Mouse (Mus musculus) forebrain, postnatal 0 days (tissue): Measurements from ENCODE around the gene Zbtb8a. TPM values are rescaled to one million over a fixed set of nuclear protein-coding genes. Genes with fewer than 3 reads are reported as not detected.

Experiments used
- ATAC-seq: fragments of 200-750 bp; cut with Nextera tagmentation; 2 replicates; pipeline ENCODE4 v1.8.0; 2017; ENCODE audit warnings: mild to moderate bottlenecking, moderate library complexity
- DNase-seq: peaks from one replicate; pipeline ENCODE4 v3.0.0-alpha.2; 2015
- H3K27ac ChIP-seq: fragments of 300-500 bp; sonication (generic); 2 replicates; pipeline ENCODE4 v1.5.1; 2014; ENCODE audit warnings: low read depth, mild to moderate bottlenecking, antibody characterized with exemption, low read length, moderate library complexity, mixed read lengths
- H3K27me3 ChIP-seq: fragments of 300-500 bp; sonication (generic); 2 replicates; pipeline ENCODE4 v1.6.1; 2014; ENCODE audit warnings: mild to moderate bottlenecking, low read length, mixed read lengths; ENCODE audit not compliant: insufficient read depth
- H3K36me3 ChIP-seq: fragments of 300-500 bp; sonication (generic); 2 replicates; pipeline ENCODE4 v1.6.1; 2014; ENCODE audit warnings: mild to moderate bottlenecking, moderate library complexity; ENCODE audit not compliant: insufficient read depth
- H3K4me1 ChIP-seq: fragments of 300-500 bp; sonication (generic); 2 replicates; pipeline ENCODE4 v1.6.1; 2014; ENCODE audit warnings: antibody characterized with exemption; ENCODE audit not compliant: insufficient read depth
- H3K4me2 ChIP-seq: fragments of 300-500 bp; sonication (generic); 2 replicates; pipeline ENCODE4 v1.6.1; 2014; ENCODE audit warnings: low read depth, mild to moderate bottlenecking, moderate library complexity
- H3K4me3 ChIP-seq: fragments of 300-500 bp; sonication (generic); 2 replicates; pipeline ENCODE4 v1.5.1; 2014; ENCODE audit warnings: low read depth, low read length, mixed read lengths
- H3K9ac ChIP-seq: fragments of 300-500 bp; sonication (generic); 2 replicates; pipeline ENCODE4 v1.6.1; 2014; ENCODE audit warnings: mild to moderate bottlenecking
- H3K9me3 ChIP-seq: fragments of 300-500 bp; sonication (generic); 2 replicates; pipeline ENCODE4 v1.6.1; 2016; ENCODE audit warnings: low read length
- CTCF ChIP-seq: sonication (generic); IDR thresholded peaks from 2 replicates; pipeline ENCODE4 v1.5.1; 2016; ENCODE audit warnings: antibody characterized with exemption, control low read depth, low read depth
- WGBS: fragments of 180-500 bp; shearing (Covaris S2); extraction: QIAGEN DNeasy Blood & Tissue Kit; methylation state at CpG from one replicate; pipeline ENCODE4 v1.1.7; 2014; 5-methylcytosine and 5-hydroxymethylcytosine counted together
- polyA plus RNA-seq: library from polyadenylated mRNA; unstranded; fragments of >200 nt; fragmentation: Nextera tagmentation; extraction: Ambion mirVana; gene quantifications from 2 replicates; pipeline ENCODE4 v1.2.1, GENCODE M21; 2015
- total RNA-seq: library from RNA; depleted of rRNA; stranded (reverse); fragments of >200 nt; gene quantifications from 2 replicates; pipeline ENCODE4 v1.2.3, GENCODE M21; 2014

Gene Zbtb8a
- total and polyA plus RNA-seq, 2 experiments from 2014 or later, result 14.3 to 28.0 TPM

- Histone ChIP-seq H3K27ac (no peak overlapping the region), H3K9me3 (no peaks in the 10 kb centered on the region), H3K9ac (no peak overlapping the region), H3K4me3 (no peak overlapping the region), H3K4me1 (0 out of 2 replicates have a peak, but pooled peaks cover 6% of the 10 kb centered on the region), H3K36me3 (no peaks in the 10 kb centered on the region), H3K27me3 (no peaks in the 10 kb centered on the region), H3K4me2 (no peak overlapping the region)
- WGBS, result 84% methylated on average over 3 of the region's 3 CpGs
- ATAC-seq, result no peak
- TF ChIP-seq CTCF, result no peak
- DNase-seq, result no peak
Measured at GRCm38 (mm10) chr4:129379805-129380204, 1.9 kb upstream of the Zbtb8a start.

- Histone ChIP-seq H3K4me1 (0 out of 2 replicates have a peak, but pooled peaks cover 6% of the 10 kb centered on the region), H3K36me3 (no peaks in the 10 kb centered on the region), H3K27me3 (no peaks in the 10 kb centered on the region), H3K4me3 (peak overlapping the region; percentile 57), H3K27ac (peak overlapping the region; percentile 93), H3K9ac (peak overlapping the region; percentile 71), H3K9me3 (no peaks in the 10 kb centered on the region), H3K4me2 (peak overlapping the region; percentile 66)
- peak; percentile 68 for DNase-seq
- TF ChIP-seq CTCF, result no peak
- WGBS, result under 1% methylated on average over 44 of the region's 68 CpGs
- peak; percentile 82 for ATAC-seq
Measured at GRCm38 (mm10) chr4:129376961-129377545, 863 bp downstream of the Zbtb8a start.

- no peak overlapping the region for H3K27ac ChIP-seq
- H3K4me3 ChIP-seq, result no peak overlapping the region
- DNase-seq (no peak), ATAC-seq (no peak)
- no peaks in the 10 kb centered on the region for H3K27me3 ChIP-seq
- 0 out of 2 replicates have a peak, but pooled peaks cover 6% of the 10 kb centered on the region for H3K4me1 ChIP-seq
- WGBS, result 82% methylated on average over 5 of the region's 5 CpGs
- no peak overlapping the region for H3K4me2 ChIP-seq
- H3K9me3 ChIP-seq, result no peaks in the 10 kb centered on the region
- H3K36me3 ChIP-seq, result no peaks in the 10 kb centered on the region
- H3K9ac ChIP-seq, result no peak overlapping the region
- TF ChIP-seq CTCF, result no peak
Measured at GRCm38 (mm10) chr4:129375821-129376220, 2.1 kb downstream of the Zbtb8a start.

- 14% methylated on average over 6 of the region's 6 CpGs for WGBS
- 0 out of 2 replicates have a peak, but pooled peaks cover 6% of the 10 kb centered on the region for H3K4me1 ChIP-seq
- no peak overlapping the region for H3K27ac ChIP-seq
- no peaks in the 10 kb centered on the region for H3K9me3 ChIP-seq
- no peak overlapping the region for H3K9ac ChIP-seq
- no peak overlapping the region for H3K4me2 ChIP-seq
- no peak for TF ChIP-seq CTCF
- no peak for DNase-seq
- no peaks in the 10 kb centered on the region for H3K36me3 ChIP-seq
- H3K27me3 ChIP-seq, result no peaks in the 10 kb centered on the region
- no peak overlapping the region for H3K4me3 ChIP-seq
- no peak for ATAC-seq
Measured at GRCm38 (mm10) chr4:129375000-129375399, 2.9 kb downstream of the Zbtb8a start.

GRCm38 (mm10) chr4:129374219-129374755, 3.6 kb downstream of the Zbtb8a start:
- Histone ChIP-seq H3K4me3 (no peak overlapping the region), H3K27me3 (no peaks in the 10 kb centered on the region), H3K36me3 (no peaks in the 10 kb centered on the region), H3K4me1 (0 out of 2 replicates have a peak, but pooled peaks cover 6% of the 10 kb centered on the region), H3K4me2 (no peak overlapping the region), H3K27ac (no peak overlapping the region), H3K9me3 (no peaks in the 10 kb centered on the region), H3K9ac (no peak overlapping the region)
- ATAC-seq (no peak), DNase-seq (no peak)
- 46% methylated on average over 11 of the region's 11 CpGs for WGBS
- TF ChIP-seq CTCF, result no peak

GRCm38 (mm10) chr4:129373202-129373976, 4.5 kb downstream of the Zbtb8a start:
- Histone ChIP-seq H3K36me3 (0 out of 2 replicates have a peak, but pooled peaks cover 5% of the 10 kb centered on the region), H3K4me1 (0 out of 2 replicates have a peak, but pooled peaks cover 6% of the 10 kb centered on the region), H3K9me3 (no peaks in the 10 kb centered on the region), H3K4me3 (no peak overlapping the region), H3K27me3 (no peaks in the 10 kb centered on the region), H3K4me2 (no peak overlapping the region), H3K9ac (no peak overlapping the region), H3K27ac (no peak overlapping the region)
- TF ChIP-seq CTCF, result no peak
- no peak for DNase-seq
- WGBS, result 48% methylated on average over 8 of the region's 8 CpGs
- no peak for ATAC-seq

GRCm38 (mm10) chr4:129371391-129371790, 6.5 kb downstream of the Zbtb8a start:
- Histone ChIP-seq H3K36me3 (peaks cover 16% of the 10 kb centered on the region), H3K9me3 (no peaks in the 10 kb centered on the region), H3K4me3 (no peak overlapping the region), H3K27ac (no peak overlapping the region), H3K4me2 (no peak overlapping the region), H3K4me1 (0 out of 2 replicates have a peak, but pooled peaks cover 2% of the 10 kb centered on the region), H3K27me3 (no peaks in the 10 kb centered on the region), H3K9ac (no peak overlapping the region)
- peak; percentile 29; the same call in 1 of the 2 replicates for TF ChIP-seq CTCF
- ATAC-seq (no peak), DNase-seq (no peak)
- 90% methylated on average over 3 of the region's 3 CpGs for WGBS
